Mouse (Mus musculus) B cell, adult 62 days (primary cell): ENCODE data around the gene 4930447C04Rik. TPM values are rescaled to one million over a fixed set of nuclear protein-coding genes. Genes with fewer than 3 reads are reported as not detected.

Experiments used
- total RNA-seq: library from RNA; stranded (reverse); gene quantifications from 4 replicates; pipeline ENCODE4 v1.2.4, GENCODE M21; 2023

Gene 4930447C04Rik
- not detected in 4 replicates for total RNA-seq

GRCm38 (mm10) chr12:72940071-72940821, at the start of gene 4930447C04Rik:
TSS of gene 4930447C04Rik (minus strand) at chr12:72940774.

GRCm38 (mm10) chr12:72939616-72940015, 958 bp downstream of the 4930447C04Rik start, which contains the start of gene Six6:
TSS of gene Six6 (plus strand) at chr12:72939892.

Other genes starting within 250 kb of the 4930447C04Rik start
- gene Ppm1a, start 183.3 kb downstream of the 4930447C04Rik start, total RNA-seq = 132 to 147 TPM (median 134 TPM) in 4 replicates
- gene Six6, start 882 bp downstream of the 4930447C04Rik start, total RNA-seq = not detected in 4 replicates
- gene Six1, start 113.1 kb upstream of the 4930447C04Rik start, total RNA-seq = not detected in 4 replicates
- not detected in 4 replicates for gene Six4, start 172.7 kb upstream of the 4930447C04Rik start, total RNA-seq
- gene Mnat1, start 182.9 kb upstream of the 4930447C04Rik start, total RNA-seq = 16.0 to 19.9 TPM (median 16.2 TPM) in 4 replicates